Mouse (Mus musculus) urinary bladder, postnatal 25 days (tissue): ENCODE measurements around the gene Scgb1c1.

Source experiments
- DNase-seq: peaks from one replicate; pipeline ENCODE4 v3.0.0; 2022; ENCODE audit warnings: low spot score

Gene Scgb1c1

GRCm38 (mm10) chr7:140844905-140845665 lies at the start of gene Scgb1c1:
Scgb1c1 (plus strand) TSS chr7:140845547.
- DNase-seq: peak; percentile 95

- no peak for DNase-seq
Observed at GRCm38 (mm10) chr7:140797619-140798018, 47.7 kb upstream of the Scgb1c1 start.

- DNase-seq: no peak
Observed at GRCm38 (mm10) chr7:140798212-140798611, 47.1 kb upstream of the Scgb1c1 start.

GRCm38 (mm10) chr7:140802629-140803028 lies 42.7 kb upstream of the Scgb1c1 start:
- no peak for DNase-seq

GRCm38 (mm10) chr7:140805704-140806103 lies 39.6 kb upstream of the Scgb1c1 start:
- DNase-seq: no peak

GRCm38 (mm10) chr7:140810496-140810895 lies 34.9 kb upstream of the Scgb1c1 start:
- no peak for DNase-seq

- no peak for DNase-seq
Observed at GRCm38 (mm10) chr7:140811714-140812113, 33.6 kb upstream of the Scgb1c1 start.

GRCm38 (mm10) chr7:140812850-140813249 lies 32.5 kb upstream of the Scgb1c1 start:
- no peak for DNase-seq

- DNase-seq: no peak
Observed at GRCm38 (mm10) chr7:140820173-140820572, 25.2 kb upstream of the Scgb1c1 start.

GRCm38 (mm10) chr7:140821305-140821652 lies 24.1 kb upstream of the Scgb1c1 start:
- no peak for DNase-seq

GRCm38 (mm10) chr7:140821653-140822329 lies 23.6 kb upstream of the Scgb1c1 start, which contains the start of gene Zfp941:
Zfp941 (minus strand) TSS chr7:140822178.
- no peak for DNase-seq

- no peak for DNase-seq
Observed at GRCm38 (mm10) chr7:140822731-140823130, 22.6 kb upstream of the Scgb1c1 start.

- DNase-seq: no peak
Observed at GRCm38 (mm10) chr7:140828171-140828881, 17.0 kb upstream of the Scgb1c1 start.

- peak; percentile 5 for DNase-seq
Observed at GRCm38 (mm10) chr7:140831447-140831846, 13.9 kb upstream of the Scgb1c1 start.

- peak; percentile 2 for DNase-seq
Observed at GRCm38 (mm10) chr7:140833341-140833740, 12.0 kb upstream of the Scgb1c1 start.

- peak; percentile 44 for DNase-seq
Observed at GRCm38 (mm10) chr7:140834968-140835757, 10.2 kb upstream of the Scgb1c1 start, which contains the start of gene Urah. Urah (plus strand) TSS chr7:140835018.

- no peak for DNase-seq
Observed at GRCm38 (mm10) chr7:140835758-140836087, 9.6 kb upstream of the Scgb1c1 start.

GRCm38 (mm10) chr7:140836243-140837115 lies 8.9 kb upstream of the Scgb1c1 start:
- no peak for DNase-seq

GRCm38 (mm10) chr7:140839556-140839955 lies 5.8 kb upstream of the Scgb1c1 start:
- DNase-seq: no peak

GRCm38 (mm10) chr7:140840750-140841735 lies 4.3 kb upstream of the Scgb1c1 start:
- no peak for DNase-seq
